Mouse (Mus musculus): ENCODE data around the gene Atg2b. TPM values are rescaled to one million over a fixed set of nuclear protein-coding genes. Genes with fewer than 3 reads are reported as not detected.

Atg2b gene
- polyA plus RNA-seq, 1 experiment from 2014 or later: 6.4 TPM

DNA sequence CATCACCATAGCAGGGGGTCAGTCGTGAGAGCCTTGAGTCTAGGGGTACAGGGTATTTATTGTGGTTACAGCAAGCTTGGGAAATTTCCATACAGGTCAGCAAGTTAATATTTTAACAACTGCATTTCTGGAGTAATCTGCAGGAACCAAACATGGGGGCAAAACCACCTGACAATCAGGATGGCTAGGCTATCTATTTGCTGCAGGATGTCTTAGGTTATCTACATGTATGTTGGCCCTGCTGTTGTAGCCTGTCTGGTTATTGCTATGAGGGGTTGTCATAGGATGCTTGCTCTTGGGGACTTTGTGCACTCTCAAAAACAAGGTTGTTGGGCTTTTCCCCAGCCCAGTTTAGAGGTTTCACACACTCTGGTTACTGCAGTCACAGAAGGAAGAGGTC lies 39.6 kb upstream of the Atg2b start:
- 50% methylated on average over 1 of the region's 1 CpGs for WGBS
- no peak overlapping the region for H3K4me2 ChIP-seq (replicated peaks; ENCODE audit: low read depth, low read length)

GRCm38 (mm10) chr12:105722657-105723056 lies 37.6 kb upstream of the Atg2b start:
- TF ChIP-seq CTCF (IDR thresholded peaks at IDR 0.05) (peak; percentile 82), EP300 (IDR thresholded peaks at IDR 0.05) (no peak)
- Histone ChIP-seq H3K9ac (replicated peaks; ENCODE audit: low read depth) (no peak overlapping the region), H3K4me1 (ENCODE audit: insufficient read depth, low read depth, low read length) (no peaks in the 10 kb centered on the region), H3K27ac (ENCODE audit: low read length) (no peak overlapping the region), H3K36me3 (ENCODE audit: insufficient read depth, low read length) (no peaks in the 10 kb centered on the region), H3K4me3 (ENCODE audit: low read depth, low read length) (no peak overlapping the region), H3K27me3 (replicated peaks; ENCODE audit: insufficient read depth, low read length) (no peaks in the 10 kb centered on the region), H3K4me2 (replicated peaks; ENCODE audit: low read depth, low read length) (no peak overlapping the region), H3K9me3 (ENCODE audit: low read length) (no peaks in the 10 kb centered on the region)
- 3% methylated on average over 5 of the region's 5 CpGs for WGBS
- ATAC-seq (0 out of 2 replicates have a peak, but pooled peaks have one; percentile 26), DNase-seq (ENCODE audit: low spot score) (peak; percentile 69)

More for the DNA sequence above, 39.6 kb upstream of the Atg2b start:
- H3K9ac ChIP-seq (replicated peaks; ENCODE audit: low read depth): no peak overlapping the region
- no peak overlapping the region for H3K4me3 ChIP-seq (ENCODE audit: low read depth, low read length)
- ATAC-seq (no peak), DNase-seq (ENCODE audit: low spot score) (no peak)
- no peaks in the 10 kb centered on the region for H3K9me3 ChIP-seq (ENCODE audit: low read length)
- no peak for TF ChIP-seq EP300 (IDR thresholded peaks at IDR 0.05)
- no peak for TF ChIP-seq CTCF (IDR thresholded peaks at IDR 0.05)
- H3K4me1 ChIP-seq (ENCODE audit: insufficient read depth, low read depth, low read length): no peaks in the 10 kb centered on the region
- H3K36me3 ChIP-seq (ENCODE audit: insufficient read depth, low read length): no peaks in the 10 kb centered on the region
- no peaks in the 10 kb centered on the region for H3K27me3 ChIP-seq (replicated peaks; ENCODE audit: insufficient read depth, low read length)
- no peak overlapping the region for H3K27ac ChIP-seq (ENCODE audit: low read length)

GRCm38 (mm10) chr12:105721452-105722132 lies 36.6 kb upstream of the Atg2b start:
- Histone ChIP-seq H3K4me3 (ENCODE audit: low read depth, low read length) (no peak overlapping the region), H3K36me3 (ENCODE audit: insufficient read depth, low read length) (no peaks in the 10 kb centered on the region), H3K27ac (ENCODE audit: low read length) (no peak overlapping the region), H3K4me2 (replicated peaks; ENCODE audit: low read depth, low read length) (no peak overlapping the region), H3K9ac (replicated peaks; ENCODE audit: low read depth) (no peak overlapping the region), H3K27me3 (replicated peaks; ENCODE audit: insufficient read depth, low read length) (no peaks in the 10 kb centered on the region), H3K4me1 (ENCODE audit: insufficient read depth, low read depth, low read length) (no peaks in the 10 kb centered on the region), H3K9me3 (ENCODE audit: low read length) (no peaks in the 10 kb centered on the region)
- WGBS: 54% methylated on average over 14 of the region's 14 CpGs
- TF ChIP-seq EP300 (IDR thresholded peaks at IDR 0.05) (no peak), CTCF (IDR thresholded peaks at IDR 0.05) (no peak)
- DNase-seq (ENCODE audit: low spot score): no peak
- ATAC-seq: no peak

- H3K27me3 ChIP-seq (replicated peaks; ENCODE audit: insufficient read depth, low read length): no peaks in the 10 kb centered on the region
- H3K4me3 ChIP-seq (ENCODE audit: low read depth, low read length): no peak overlapping the region
- no peak overlapping the region for H3K9ac ChIP-seq (replicated peaks; ENCODE audit: low read depth)
- H3K36me3 ChIP-seq (ENCODE audit: insufficient read depth, low read length): no peaks in the 10 kb centered on the region
- no peak for ATAC-seq
- no peak overlapping the region for H3K4me2 ChIP-seq (replicated peaks; ENCODE audit: low read depth, low read length)
- H3K27ac ChIP-seq (ENCODE audit: low read length): no peak overlapping the region
- no peak for TF ChIP-seq CTCF (IDR thresholded peaks at IDR 0.05)
- no peak for TF ChIP-seq EP300 (IDR thresholded peaks at IDR 0.05)
- WGBS: 57% methylated on average over 3 of the region's 3 CpGs
- DNase-seq (ENCODE audit: low spot score): no peak
- no peaks in the 10 kb centered on the region for H3K4me1 ChIP-seq (ENCODE audit: insufficient read depth, low read depth, low read length)
- no peaks in the 10 kb centered on the region for H3K9me3 ChIP-seq (ENCODE audit: low read length)
These were observed 35.2 kb upstream of the Atg2b start for GRCm38 (mm10) chr12:105720196-105720595.

DNA sequence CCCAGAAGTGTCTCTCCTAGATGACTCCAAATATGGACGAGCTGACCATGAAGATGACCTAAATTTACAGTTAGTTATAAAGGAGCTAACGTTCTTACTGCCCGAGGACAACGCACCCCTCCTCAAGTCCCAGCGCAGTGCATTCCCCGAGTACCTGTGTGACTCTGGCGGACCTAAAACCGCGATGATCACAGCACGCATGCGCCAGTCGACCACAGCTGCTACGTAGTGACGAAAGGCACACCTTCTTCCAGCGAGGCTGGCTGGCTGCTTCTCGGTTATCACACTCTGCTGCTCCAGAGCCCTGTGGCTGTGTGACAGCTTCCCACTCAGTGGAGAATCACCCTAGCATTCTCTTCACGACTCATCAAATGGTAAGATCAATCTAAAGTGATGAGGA lies 33.6 kb upstream of the Atg2b start:
- ATAC-seq: no peak
- no peak overlapping the region for H3K4me2 ChIP-seq (replicated peaks; ENCODE audit: low read depth, low read length)
- TF ChIP-seq CTCF (IDR thresholded peaks at IDR 0.05) (no peak), EP300 (IDR thresholded peaks at IDR 0.05) (no peak)
- H3K4me3 ChIP-seq (ENCODE audit: low read depth, low read length): no peak overlapping the region
- 65% methylated on average over 17 of the region's 17 CpGs for WGBS
- H3K27ac ChIP-seq (ENCODE audit: low read length): no peak overlapping the region
- no peaks in the 10 kb centered on the region for H3K36me3 ChIP-seq (ENCODE audit: insufficient read depth, low read length)
- no peak overlapping the region for H3K9ac ChIP-seq (replicated peaks; ENCODE audit: low read depth)
- H3K4me1 ChIP-seq (ENCODE audit: insufficient read depth, low read depth, low read length): no peaks in the 10 kb centered on the region
- H3K27me3 ChIP-seq (replicated peaks; ENCODE audit: insufficient read depth, low read length): no peaks in the 10 kb centered on the region
- H3K9me3 ChIP-seq (ENCODE audit: low read length): no peaks in the 10 kb centered on the region
- no peak for DNase-seq (ENCODE audit: low spot score)

- H3K4me1 ChIP-seq (ENCODE audit: insufficient read depth, low read depth, low read length): no peaks in the 10 kb centered on the region; the same call in 1 of the 2 replicates
- no peaks in the 10 kb centered on the region for H3K9me3 ChIP-seq (ENCODE audit: low read length)
- DNase-seq (ENCODE audit: low spot score) (peak; percentile 80), ATAC-seq (peak; percentile 98)
- H3K36me3 ChIP-seq (ENCODE audit: insufficient read depth, low read length): peaks cover 7% of the 10 kb centered on the region; the same call in 1 of the 2 replicates
- no peak within 1 kb of the TSS for H3K4me3 ChIP-seq (ENCODE audit: low read depth, low read length)
- no peaks in the 10 kb centered on the region for H3K27me3 ChIP-seq (replicated peaks; ENCODE audit: insufficient read depth, low read length)
- no peak within 1 kb of the TSS for H3K27ac ChIP-seq (ENCODE audit: low read length)
- no peak for TF ChIP-seq EP300 (IDR thresholded peaks at IDR 0.05)
- TF ChIP-seq CTCF (IDR thresholded peaks at IDR 0.05): no peak
- 10% methylated on average over 21 of the region's 22 CpGs for WGBS
- H3K9ac ChIP-seq (replicated peaks; ENCODE audit: low read depth): no peak within 1 kb of the TSS
- H3K4me2 ChIP-seq (replicated peaks; ENCODE audit: low read depth, low read length): peak within 1 kb of the TSS; percentile 22
These were observed 20.9 kb upstream of the Atg2b start, which contains the start of gene Ak7 for GRCm38 (mm10) chr12:105705799-105706487. Ak7 (plus strand) TSS chr12:105705976.
